Mouse (Mus musculus): ENCODE data around the gene Fbxl16. TPM values are rescaled to one million over a fixed set of nuclear protein-coding genes. Genes with fewer than 3 reads are reported as not detected.

Fbxl16 gene
- total RNA-seq (2014; fragmentation: Nextera tagmentation): not detected in 2 replicates
- total RNA-seq (2017): 0.05 TPM in 1 of 2 replicates, not detected in the other
- 0.01 and 0.03 TPM in 2 replicates for polyA plus RNA-seq (2012)

DNA sequence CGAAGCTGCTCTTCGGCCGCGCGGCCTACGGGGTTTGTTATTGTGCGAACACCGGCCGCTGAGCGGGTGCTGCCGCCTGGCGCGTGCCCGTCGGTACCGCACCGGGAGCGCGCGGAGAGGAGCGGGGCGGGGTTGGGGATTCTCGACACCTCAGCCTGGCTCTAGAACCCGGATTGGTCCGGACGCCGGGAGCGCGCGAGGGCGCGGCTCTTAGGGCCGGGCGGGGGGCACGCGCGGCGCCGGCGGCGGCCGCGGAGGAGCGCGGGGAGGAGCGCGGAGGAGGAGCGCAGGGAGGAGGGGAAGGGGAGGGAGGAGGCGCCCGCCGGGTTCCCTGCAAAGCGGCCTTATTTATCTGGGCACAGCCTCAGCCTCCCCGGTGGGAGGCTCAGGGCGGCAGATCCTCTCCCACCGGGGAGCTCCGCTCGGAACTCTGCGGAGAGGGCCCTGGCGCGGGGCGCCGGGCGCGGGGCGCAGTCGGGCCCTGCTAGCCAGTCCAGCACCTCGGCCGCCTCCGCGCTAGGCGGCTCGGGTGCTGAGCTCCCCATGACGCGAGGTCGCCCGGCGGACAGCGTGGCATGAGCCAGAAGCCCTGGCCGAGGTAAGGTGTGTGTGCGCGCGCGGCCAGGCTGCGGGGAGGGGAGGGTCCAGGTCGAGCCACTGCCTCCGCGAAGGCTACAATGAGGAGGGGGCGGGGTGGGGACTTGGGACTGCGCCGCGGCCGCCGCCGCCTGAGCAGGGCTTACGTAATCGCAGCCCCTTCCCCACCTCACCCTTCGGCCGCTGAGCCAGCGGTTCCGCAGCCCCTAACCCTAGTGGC, at the start of gene Fbxl16:
Gene Fbxl16 (plus strand): TSS at position 297 of the 817 bp plus-strand sequence.
- H3K27me3 ChIP-seq (ENCODE audit: insufficient read depth, low read length): peaks cover 46% of the 10 kb centered on the region
- ATAC-seq (ENCODE audit: extremely low read depth, insufficient number of reproducible peaks, low FRiP score, poor library complexity, severe bottlenecking) (no peak), DNase-seq (ENCODE audit: low spot score) (no peak)
- H3K4me3 ChIP-seq (ENCODE audit: low read depth, low read length): no peak within 1 kb of the TSS
- no peaks in the 10 kb centered on the region for H3K36me3 ChIP-seq (replicated peaks)
- H3K4me1 ChIP-seq (ENCODE audit: insufficient read depth, low read depth, low read length): peaks cover 5% of the 10 kb centered on the region; the same call in 1 of the 2 replicates
- H3K9me3 ChIP-seq (replicated peaks): 0 out of 2 replicates have a peak, but pooled peaks cover 5% of the 10 kb centered on the region
- TF ChIP-seq CTCF (IDR thresholded peaks at IDR 0.05; ENCODE audit: low read depth, low read length): no peak
- no peak for TF ChIP-seq TAL1 (conservative IDR thresholded peaks at IDR 0.05; ENCODE audit: low read depth, low read length)
- TF ChIP-seq POLR2AphosphoS5 (IDR thresholded peaks at IDR 0.05; ENCODE audit: insufficient replicate concordance, low read depth, low read length): no peak
- no peak for TF ChIP-seq GATA1 (IDR thresholded peaks at IDR 0.05; ENCODE audit: borderline replicate concordance, low read length)
- no peak for TF ChIP-seq GATA2 (IDR thresholded peaks at IDR 0.05; ENCODE audit: borderline replicate concordance, low read depth, low read length)

DNA sequence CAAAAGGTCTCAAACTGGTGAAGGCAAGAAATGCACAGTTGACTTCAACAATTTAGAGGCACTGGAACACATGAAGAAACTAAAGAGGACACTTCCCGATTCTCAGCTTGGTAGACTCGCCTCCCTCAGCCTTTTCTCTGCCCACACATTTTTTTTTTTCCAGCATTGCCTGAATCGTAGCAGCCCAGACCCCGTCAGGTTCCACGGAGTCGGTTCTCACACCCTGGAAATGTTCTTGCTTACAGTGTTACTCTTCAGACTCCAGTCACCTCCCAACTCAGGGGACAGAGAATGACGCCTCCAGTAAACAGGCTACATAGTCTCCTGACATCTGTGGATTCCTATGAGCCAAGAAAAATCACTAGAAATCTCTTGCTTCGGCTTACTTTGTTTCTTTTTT, 48.7 kb upstream of the Fbxl16 start:
- Histone ChIP-seq H3K27me3 (ENCODE audit: insufficient read depth, low read length) (peaks cover 28% of the 10 kb centered on the region), H3K4me3 (ENCODE audit: low read depth, low read length) (no peak overlapping the region), H3K4me1 (ENCODE audit: insufficient read depth, low read depth, low read length) (no peaks in the 10 kb centered on the region; the same call in 1 of the 2 replicates), H3K36me3 (replicated peaks) (no peaks in the 10 kb centered on the region), H3K9me3 (replicated peaks) (no peaks in the 10 kb centered on the region)
- no peak for ATAC-seq (ENCODE audit: extremely low read depth, insufficient number of reproducible peaks, low FRiP score, poor library complexity, severe bottlenecking)
- TF ChIP-seq GATA2 (IDR thresholded peaks at IDR 0.05; ENCODE audit: borderline replicate concordance, low read depth, low read length): no peak
- TF ChIP-seq CTCF (IDR thresholded peaks at IDR 0.05; ENCODE audit: low read depth, low read length): no peak
- TF ChIP-seq TAL1 (conservative IDR thresholded peaks at IDR 0.05; ENCODE audit: low read depth, low read length): no peak
- TF ChIP-seq GATA1 (IDR thresholded peaks at IDR 0.05; ENCODE audit: borderline replicate concordance, low read length): no peak
- no peak for TF ChIP-seq POLR2AphosphoS5 (IDR thresholded peaks at IDR 0.05; ENCODE audit: insufficient replicate concordance, low read depth, low read length)
- DNase-seq (ENCODE audit: low spot score): no peak

DNA sequence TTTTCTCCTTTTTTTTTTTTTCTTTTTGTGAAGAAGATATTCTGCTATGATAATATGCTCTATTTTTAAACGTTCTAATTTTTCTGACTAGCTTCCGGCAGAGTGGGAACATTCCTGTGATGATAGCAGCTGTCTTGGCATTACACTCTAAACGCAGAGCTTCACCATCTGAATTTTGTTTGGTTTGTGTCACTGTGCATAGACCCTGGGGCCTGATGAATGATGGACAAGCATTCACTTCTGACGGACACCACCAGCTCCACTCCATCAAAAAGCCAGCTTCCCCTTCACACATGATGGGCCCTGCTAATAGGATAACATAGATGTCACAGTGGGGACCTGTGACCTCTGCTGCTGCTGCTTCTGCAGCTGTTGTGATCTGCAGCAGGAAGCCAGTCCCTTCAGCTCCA, 47.3 kb upstream of the Fbxl16 start:
- no peaks in the 10 kb centered on the region; the same call in 1 of the 2 replicates for H3K4me1 ChIP-seq (ENCODE audit: insufficient read depth, low read depth, low read length)
- no peak for DNase-seq (ENCODE audit: low spot score)
- no peaks in the 10 kb centered on the region for H3K9me3 ChIP-seq (replicated peaks)
- H3K27me3 ChIP-seq (ENCODE audit: insufficient read depth, low read length): peaks cover 31% of the 10 kb centered on the region
- H3K36me3 ChIP-seq (replicated peaks): no peaks in the 10 kb centered on the region
- H3K4me3 ChIP-seq (ENCODE audit: low read depth, low read length): no peak overlapping the region
- TF ChIP-seq CTCF (IDR thresholded peaks at IDR 0.05; ENCODE audit: low read depth, low read length): no peak
- no peak for TF ChIP-seq POLR2AphosphoS5 (IDR thresholded peaks at IDR 0.05; ENCODE audit: insufficient replicate concordance, low read depth, low read length)
- TF ChIP-seq GATA1 (IDR thresholded peaks at IDR 0.05; ENCODE audit: borderline replicate concordance, low read length): no peak
- no peak for TF ChIP-seq TAL1 (conservative IDR thresholded peaks at IDR 0.05; ENCODE audit: low read depth, low read length)
- TF ChIP-seq GATA2 (IDR thresholded peaks at IDR 0.05; ENCODE audit: borderline replicate concordance, low read depth, low read length): no peak
- no peak for ATAC-seq (ENCODE audit: extremely low read depth, insufficient number of reproducible peaks, low FRiP score, poor library complexity, severe bottlenecking)

DNA sequence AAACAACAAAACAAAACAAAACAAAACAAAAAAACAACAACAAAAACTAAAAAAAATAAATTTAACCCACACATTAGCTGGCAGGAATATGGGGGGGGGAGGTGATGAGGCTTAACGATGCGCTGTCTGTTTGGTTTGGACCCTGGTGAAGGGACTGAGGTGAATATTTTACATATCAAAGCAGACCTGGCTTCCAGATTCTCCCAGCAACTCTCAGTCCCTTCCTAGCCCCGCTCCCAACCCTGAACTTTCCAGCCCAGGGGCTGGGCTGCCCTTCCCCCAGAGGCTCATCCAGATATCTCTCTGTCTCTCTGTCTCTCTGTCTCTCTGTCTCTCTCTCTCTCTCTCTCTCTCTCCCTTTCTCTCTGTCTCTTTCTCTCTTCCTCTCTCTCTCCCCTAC, 46.3 kb upstream of the Fbxl16 start:
- peaks cover 32% of the 10 kb centered on the region for H3K27me3 ChIP-seq (ENCODE audit: insufficient read depth, low read length)
- no peak overlapping the region for H3K4me3 ChIP-seq (ENCODE audit: low read depth, low read length)
- no peaks in the 10 kb centered on the region for H3K36me3 ChIP-seq (replicated peaks)
- TF ChIP-seq GATA1 (IDR thresholded peaks at IDR 0.05; ENCODE audit: borderline replicate concordance, low read length): no peak
- DNase-seq (ENCODE audit: low spot score) (no peak), ATAC-seq (ENCODE audit: extremely low read depth, insufficient number of reproducible peaks, low FRiP score, poor library complexity, severe bottlenecking) (no peak)
- H3K9me3 ChIP-seq (replicated peaks): no peaks in the 10 kb centered on the region
- no peaks in the 10 kb centered on the region; the same call in 1 of the 2 replicates for H3K4me1 ChIP-seq (ENCODE audit: insufficient read depth, low read depth, low read length)

DNA sequence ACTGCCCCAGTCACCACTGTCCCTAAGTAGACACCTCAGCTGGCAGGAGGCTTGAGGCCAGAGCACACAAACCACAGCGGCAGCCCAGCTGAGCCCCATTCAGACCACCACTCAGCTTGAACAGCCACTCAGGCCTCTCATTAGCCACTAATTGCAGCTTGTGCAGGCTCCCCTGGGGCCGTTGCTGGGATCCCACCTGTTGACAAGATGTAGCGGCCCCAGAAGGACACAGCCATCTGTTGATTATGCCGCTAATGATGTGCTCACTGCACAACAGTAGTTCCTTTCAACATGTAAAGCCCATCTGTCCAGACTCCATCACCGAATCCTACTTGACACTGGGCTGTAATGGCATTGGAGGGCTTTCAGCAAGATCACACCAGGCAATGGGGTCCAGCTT, 43.0 kb upstream of the Fbxl16 start:
- DNase-seq (ENCODE audit: low spot score): no peak
- H3K4me1 ChIP-seq (ENCODE audit: insufficient read depth, low read depth, low read length): no peaks in the 10 kb centered on the region
- H3K9me3 ChIP-seq (replicated peaks): no peaks in the 10 kb centered on the region
- H3K4me3 ChIP-seq (ENCODE audit: low read depth, low read length): no peak overlapping the region
- TF ChIP-seq GATA2 (IDR thresholded peaks at IDR 0.05; ENCODE audit: borderline replicate concordance, low read depth, low read length) (no peak), GATA1 (IDR thresholded peaks at IDR 0.05; ENCODE audit: borderline replicate concordance, low read length) (no peak), TAL1 (conservative IDR thresholded peaks at IDR 0.05; ENCODE audit: low read depth, low read length) (no peak), POLR2AphosphoS5 (IDR thresholded peaks at IDR 0.05; ENCODE audit: insufficient replicate concordance, low read depth, low read length) (no peak), CTCF (IDR thresholded peaks at IDR 0.05; ENCODE audit: low read depth, low read length) (no peak)
- H3K36me3 ChIP-seq (replicated peaks): no peaks in the 10 kb centered on the region
- H3K27me3 ChIP-seq (ENCODE audit: insufficient read depth, low read length): peaks cover 38% of the 10 kb centered on the region
- no peak for ATAC-seq (ENCODE audit: extremely low read depth, insufficient number of reproducible peaks, low FRiP score, poor library complexity, severe bottlenecking)

DNA sequence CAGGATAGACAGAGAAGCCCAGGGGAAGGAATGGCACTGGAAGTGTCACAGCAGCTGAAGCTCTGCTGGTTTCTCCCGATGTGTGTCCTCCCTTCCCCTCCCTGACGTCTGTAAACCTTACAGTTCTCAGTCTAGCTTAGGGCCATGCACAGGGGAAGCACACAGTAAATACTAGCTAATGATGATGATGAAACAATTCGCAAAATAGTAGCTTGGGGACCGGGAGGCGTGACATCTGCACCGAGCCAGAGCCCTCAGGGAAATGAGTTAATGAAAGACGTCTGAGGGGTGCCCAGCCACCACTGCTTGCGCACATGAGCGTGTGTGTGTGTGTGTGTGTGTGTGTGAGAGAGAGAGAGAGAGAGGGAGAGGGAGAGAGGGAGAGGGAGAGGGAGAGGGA, 39.6 kb upstream of the Fbxl16 start:
- no peak for ATAC-seq (ENCODE audit: extremely low read depth, insufficient number of reproducible peaks, low FRiP score, poor library complexity, severe bottlenecking)
- TF ChIP-seq TAL1 (conservative IDR thresholded peaks at IDR 0.05; ENCODE audit: low read depth, low read length) (no peak), CTCF (IDR thresholded peaks at IDR 0.05; ENCODE audit: low read depth, low read length) (no peak), GATA2 (IDR thresholded peaks at IDR 0.05; ENCODE audit: borderline replicate concordance, low read depth, low read length) (no peak), POLR2AphosphoS5 (IDR thresholded peaks at IDR 0.05; ENCODE audit: insufficient replicate concordance, low read depth, low read length) (no peak), GATA1 (IDR thresholded peaks at IDR 0.05; ENCODE audit: borderline replicate concordance, low read length) (no peak)
- Histone ChIP-seq H3K36me3 (replicated peaks) (no peaks in the 10 kb centered on the region), H3K4me1 (ENCODE audit: insufficient read depth, low read depth, low read length) (peaks cover 8% of the 10 kb centered on the region), H3K9me3 (replicated peaks) (no peaks in the 10 kb centered on the region), H3K4me3 (ENCODE audit: low read depth, low read length) (no peak overlapping the region), H3K27me3 (ENCODE audit: insufficient read depth, low read length) (peaks cover 32% of the 10 kb centered on the region)
- no peak for DNase-seq (ENCODE audit: low spot score)
